Mouse (Mus musculus) mouse embryonic stem cell (cell line): ENCODE results near the gene Gm21969.

Experiments used
- in situ Hi-C, 2 experiments: fragments of 300-500 bp; cut with MboI; formaldehyde crosslinking; loops; 1 replicate in 1 of 2; 3 replicates in 1 of 2; pipeline ENCODE4 v1.14.3; 2019 to 2020; ENCODE audit warnings: low sequenced_read_pairs in 2 of 2, low pct_unique_long_range_greater_than_20kb in 1 of 2, mixed read lengths in 1 of 2; ENCODE audit not compliant: unreplicated experiment in 1 of 2

Gm21969 gene

DNA sequence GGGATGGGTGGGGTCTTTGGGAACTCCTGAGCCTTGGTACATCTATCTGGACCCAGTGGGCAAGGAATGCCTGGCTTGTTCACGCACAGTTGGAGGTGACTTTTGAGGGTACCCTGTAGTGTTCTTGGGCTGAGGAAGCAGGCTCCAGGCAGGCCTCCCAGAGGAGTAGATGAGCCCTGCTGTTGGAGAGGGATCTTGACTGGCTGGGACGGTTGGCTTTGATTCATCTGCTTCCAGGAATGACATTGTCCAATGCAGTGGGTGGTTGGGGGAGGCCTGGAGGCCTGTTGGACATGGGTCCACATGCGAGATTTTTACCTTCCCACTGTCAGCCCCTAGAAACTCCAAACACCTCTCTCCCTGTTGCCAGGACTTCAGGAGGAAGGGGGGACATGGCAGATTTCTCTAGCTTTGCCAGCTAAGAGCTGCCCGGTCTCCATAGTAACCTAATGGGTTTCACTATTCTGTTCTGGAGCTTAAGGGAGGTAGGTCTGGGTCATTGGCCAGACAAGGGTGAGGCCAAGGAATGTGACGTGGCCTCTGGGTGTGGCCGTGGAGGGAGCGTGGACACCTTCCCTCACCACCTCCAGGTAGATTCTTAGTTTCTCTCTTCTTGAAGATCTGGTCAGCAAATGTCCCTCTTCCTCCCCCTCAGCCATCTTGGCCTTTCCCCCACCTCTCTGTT lies 28.7 kb downstream of the Gm21969 start:
- in situ Hi-C loops = loop anchor here in 1 of 2 experiments (25.0 kb wide), 1 partner anchor 119 kb away; no protein-coding TSS in a partner anchor

GRCm38 (mm10) chr4:139632254-139632580 lies 29.2 kb downstream of the Gm21969 start:
- in situ Hi-C loops = loop anchor here in 1 of 2 experiments (25.0 kb wide), 1 partner anchor 120 kb away; no protein-coding TSS in a partner anchor

- in situ Hi-C loops = loop anchor here in 1 of 2 experiments (25.0 kb wide), 1 partner anchor 124 kb away; no protein-coding TSS in a partner anchor
These were observed 33.4 kb downstream of the Gm21969 start for GRCm38 (mm10) chr4:139636373-139636772.

GRCm38 (mm10) chr4:139637847-139638246 lies 34.9 kb downstream of the Gm21969 start:
- in situ Hi-C loops = loop anchor here in 1 of 2 experiments (25.0 kb wide), 1 partner anchor 126 kb away; no protein-coding TSS in a partner anchor

DNA sequence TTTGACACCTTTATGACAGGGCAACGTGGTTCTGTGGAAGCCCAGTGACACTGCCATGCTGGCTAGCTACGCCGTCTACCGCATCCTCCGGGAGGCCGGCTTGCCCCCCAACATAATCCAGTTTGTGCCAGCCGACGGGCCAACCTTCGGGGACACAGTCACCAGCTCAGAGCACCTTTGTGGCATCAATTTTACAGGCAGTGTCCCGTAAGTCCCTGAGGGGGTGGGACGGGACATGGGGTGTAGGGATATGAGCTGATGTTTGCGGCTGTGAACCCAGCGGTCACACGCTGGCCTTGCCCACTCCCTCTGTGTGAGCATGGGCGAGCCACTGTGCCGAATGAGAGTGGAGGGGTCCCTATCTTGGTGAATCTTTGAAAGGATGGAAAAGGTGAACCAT lies 35.4 kb downstream of the Gm21969 start:
- in situ Hi-C loops = loop anchor here in 1 of 2 experiments (25.0 kb wide), 1 partner anchor 126 kb away; no protein-coding TSS in a partner anchor

DNA sequence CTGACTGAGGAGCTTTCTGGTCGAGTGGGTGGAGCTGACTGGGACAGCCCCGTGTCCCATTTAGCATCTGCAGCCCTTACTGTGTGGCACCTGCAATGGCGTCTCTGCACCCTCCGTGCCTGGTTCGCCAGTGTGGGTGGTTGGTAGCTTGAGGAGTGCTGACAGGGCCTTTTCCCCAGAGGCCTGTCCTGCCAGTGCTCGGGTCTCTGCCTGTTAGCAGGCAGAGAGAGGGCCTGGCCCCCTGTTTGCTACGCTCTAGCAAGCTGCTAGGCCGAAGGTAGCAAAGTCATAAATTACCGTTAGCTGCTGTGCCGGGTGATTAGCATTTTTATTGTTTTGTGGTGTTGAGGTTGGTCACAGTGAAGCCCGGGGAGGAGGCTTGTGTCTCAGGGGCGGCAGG lies 36.8 kb downstream of the Gm21969 start:
- in situ Hi-C loops = loop anchor here in 1 of 2 experiments (25.0 kb wide), 1 partner anchor 128 kb away; no protein-coding TSS in a partner anchor

DNA sequence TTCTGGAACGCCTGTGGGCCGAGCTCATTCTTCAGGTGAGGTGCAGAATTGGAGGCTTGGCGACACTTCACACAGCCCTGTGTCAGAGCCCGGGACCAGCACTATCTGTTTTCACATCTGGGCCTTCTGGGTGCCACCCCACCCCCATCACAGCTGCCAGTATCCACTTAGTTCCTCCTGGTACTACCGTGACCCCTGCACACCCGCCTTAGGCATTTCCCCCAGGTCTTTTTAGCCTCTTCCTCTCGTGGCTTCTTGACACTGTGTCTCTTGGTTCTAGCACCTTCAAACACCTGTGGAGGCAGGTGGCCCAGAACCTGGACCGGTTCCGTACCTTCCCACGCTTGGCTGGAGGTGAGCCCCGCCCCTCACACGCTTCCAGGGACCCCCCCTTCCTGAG lies 37.3 kb downstream of the Gm21969 start:
- in situ Hi-C loops = loop anchor here in 1 of 2 experiments (25.0 kb wide), 1 partner anchor 128 kb away; no protein-coding TSS in a partner anchor

- in situ Hi-C loops = loop anchor here in 1 of 2 experiments (25.0 kb wide), 1 partner anchor 128 kb away; no protein-coding TSS in a partner anchor
These were observed 37.8 kb downstream of the Gm21969 start for GRCm38 (mm10) chr4:139640775-139641174.

- in situ Hi-C loops = loop anchor here in 1 of 2 experiments (25.0 kb wide), 1 partner anchor 130 kb away; no protein-coding TSS in a partner anchor
These were observed 38.9 kb downstream of the Gm21969 start for GRCm38 (mm10) chr4:139641829-139642425.

- in situ Hi-C loops = loop anchor here in 1 of 2 experiments (25.0 kb wide), 1 partner anchor 132 kb away; no protein-coding TSS in a partner anchor
These were observed 41.0 kb downstream of the Gm21969 start for GRCm38 (mm10) chr4:139643972-139644371.

- in situ Hi-C loops = loop anchor here in 1 of 2 experiments (25.0 kb wide), 1 partner anchor 135 kb away; no protein-coding TSS in a partner anchor
These were observed 43.9 kb downstream of the Gm21969 start for GRCm38 (mm10) chr4:139646916-139647315.

- in situ Hi-C loops = no loop called here
These were observed 47.2 kb downstream of the Gm21969 start for GRCm38 (mm10) chr4:139650086-139650743.

GRCm38 (mm10) chr4:139650907-139651306 lies 47.9 kb downstream of the Gm21969 start:
- in situ Hi-C loops = no loop called here

DNA sequence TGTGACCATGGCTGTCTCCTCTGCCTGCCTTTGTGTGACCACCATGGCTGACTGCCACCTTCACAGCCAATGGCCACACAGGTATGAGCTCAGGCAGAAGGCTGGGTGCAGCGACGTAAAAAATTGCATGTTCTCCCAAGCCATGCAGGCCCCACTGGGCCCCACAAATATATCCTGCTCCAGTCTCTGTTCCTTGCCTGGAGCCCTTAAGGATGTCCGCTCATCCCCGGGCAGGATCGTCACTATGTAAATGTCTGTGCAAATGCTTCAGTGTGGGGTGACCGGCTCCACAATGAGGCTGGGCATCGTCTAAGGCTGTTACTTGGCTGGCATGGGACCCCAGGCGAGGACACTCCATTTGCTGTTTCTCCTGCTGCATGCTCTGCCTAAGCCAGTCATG lies 50.3 kb downstream of the Gm21969 start, which contains the start of gene Tas1r2:
Tas1r2 (plus strand) TSS at position 301 of the 400 bp plus-strand sequence.
- in situ Hi-C loops = no loop called here

- in situ Hi-C loops = no loop called here
These were observed 58.9 kb downstream of the Gm21969 start for GRCm38 (mm10) chr4:139661897-139662296.

GRCm38 (mm10) chr4:139667632-139668031 lies 64.6 kb downstream of the Gm21969 start:
- in situ Hi-C loops = no loop called here

GRCm38 (mm10) chr4:139669847-139670246 lies 66.9 kb downstream of the Gm21969 start:
- in situ Hi-C loops = no loop called here

GRCm38 (mm10) chr4:139675696-139676095 lies 72.7 kb downstream of the Gm21969 start:
- in situ Hi-C loops = no loop called here
